Comparison of ENCODE assay signal across 9 mouse cellular contexts in genomic region chr15:98917091-98917490, GRCm38 (mm10). TPM values are rescaled to one million over a fixed set of nuclear protein-coding genes. Genes with fewer than 3 reads are reported as not detected.
DNase-seq lines count a peak whose midpoint lies in the region; ATAC-seq and TF ChIP-seq lines count a peak whose summit lies in the region.
"Had no signal": no experiment of that assay in that cellular context is flagged by ENCODE, and none has a peak within 500 bp of the region (broad histone marks: within the 10 kb centered on the region; RNA-seq: fewer than 3 reads in every experiment).

No protein-coding gene starts in this region.

- H3K4me1 ChIP-seq in megakaryocyte, embryonic 14.5 days, result peaks cover 37% of the 10 kb centered on the region
- no peaks in the 10 kb centered on the region for H3K4me1 ChIP-seq in cortical plate, adult 2 months (ENCODE audit: control insufficient read depth, insufficient read depth, low read length)
- H3K4me1 ChIP-seq in heart, embryonic 16.5 days (ENCODE audit: control insufficient read depth, insufficient read depth, low read length), result peaks cover 10% of the 10 kb centered on the region
- H3K4me1 ChIP-seq in lung, embryonic 14.5 days (ENCODE audit: insufficient read depth), result no peaks in the 10 kb centered on the region; the same call in 1 of the 2 replicates
- no peaks in the 10 kb centered on the region for H3K4me1 ChIP-seq in stomach, postnatal 0 days (replicated peaks; ENCODE audit: control insufficient read depth, insufficient read depth)

- no peak for TF ChIP-seq EP300 in stomach, postnatal 0 days (optimal IDR thresholded peaks at IDR 0.05)

- H3K4me2 ChIP-seq in heart, embryonic 16.5 days (ENCODE audit: low read depth, low read length), result peak overlapping the region; percentile 86
- H3K4me2 ChIP-seq in lung, embryonic 14.5 days, result peak overlapping the region; percentile 86
- H3K4me2 ChIP-seq in stomach, postnatal 0 days (replicated peaks; ENCODE audit: low read depth), result peak overlapping the region; percentile 79

- H3K4me3 ChIP-seq in megakaryocyte, embryonic 14.5 days (replicated peaks), result peak overlapping the region; percentile 100
- peak overlapping the region; percentile 74 for H3K4me3 ChIP-seq in cortical plate, adult 2 months (ENCODE audit: insufficient read depth, low read length)
- peak overlapping the region; percentile 95 for H3K4me3 ChIP-seq in heart, embryonic 16.5 days (ENCODE audit: low read length)
- peak overlapping the region; percentile 86 for H3K4me3 ChIP-seq in lung, embryonic 14.5 days (ENCODE audit: low read depth, low read length)
- H3K4me3 ChIP-seq in stomach, postnatal 0 days (ENCODE audit: low read depth, low read length), result peak overlapping the region; percentile 90

- H3K27ac ChIP-seq in cortical plate, adult 2 months (ENCODE audit: insufficient read depth, low read length), result no peak overlapping the region
- H3K27ac ChIP-seq in heart, embryonic 16.5 days (ENCODE audit: low read length), result peak overlapping the region; percentile 97
- H3K27ac ChIP-seq in lung, embryonic 14.5 days (ENCODE audit: low read depth), result peak overlapping the region; percentile 96
- peak overlapping the region; percentile 96 for H3K27ac ChIP-seq in stomach, postnatal 0 days (replicated peaks)

- peaks cover 24% of the 10 kb centered on the region for H3K36me3 ChIP-seq in megakaryocyte, embryonic 14.5 days (replicated peaks; ENCODE audit: low read length)
- H3K36me3 ChIP-seq in heart, embryonic 16.5 days (ENCODE audit: control insufficient read depth, insufficient read depth), result peaks cover 11% of the 10 kb centered on the region
- H3K36me3 ChIP-seq in lung, embryonic 14.5 days (ENCODE audit: insufficient read depth), result peaks cover 11% of the 10 kb centered on the region
- 0 out of 2 replicates have a peak, but pooled peaks cover 3% of the 10 kb centered on the region for H3K36me3 ChIP-seq in stomach, postnatal 0 days (ENCODE audit: control insufficient read depth, insufficient read depth, low read length)

- no peak for ATAC-seq in megakaryocyte, adult 5-6 weeks (ENCODE audit: poor library complexity, severe bottlenecking)
- ATAC-seq in heart, embryonic 16.5 days (replicated peaks; ENCODE audit: extremely low read depth, insufficient read depth, low FRiP score), result no peak
- no peak for ATAC-seq in lung, embryonic 14.5 days (ENCODE audit: insufficient read depth)
- ATAC-seq in stomach, postnatal 0 days (ENCODE audit: low FRiP score, low TSS enrichment), result no peak

- H3K9ac ChIP-seq in heart, embryonic 16.5 days (ENCODE audit: low read length), result peak overlapping the region; percentile 94
- H3K9ac ChIP-seq in lung, embryonic 14.5 days, result peak overlapping the region; percentile 79
- peak overlapping the region; percentile 85 for H3K9ac ChIP-seq in stomach, postnatal 0 days (ENCODE audit: low read length)

- under 1% methylated on average over 14 of the region's 14 CpGs for WGBS in heart, embryonic 16.5 days
- WGBS in lung, embryonic 14.5 days, result 1% methylated on average over 14 of the region's 14 CpGs
- WGBS in stomach, postnatal 0 days, result 0% methylated on average over 13 of the region's 14 CpGs

- no peak for TF ChIP-seq POLR2A in cortical plate, adult 2 months (IDR thresholded peaks at IDR 0.05; ENCODE audit: extremely low read depth, insufficient read depth, low read length)

- H3K9me3 ChIP-seq in megakaryocyte, embryonic 14.5 days, result no peaks in the 10 kb centered on the region; the same call in 1 of the 2 replicates
- H3K9me3 ChIP-seq in heart, embryonic 16.5 days (replicated peaks; ENCODE audit: control insufficient read depth, low read length), result no peaks in the 10 kb centered on the region
- no peaks in the 10 kb centered on the region for H3K9me3 ChIP-seq in lung, embryonic 14.5 days (ENCODE audit: low read depth, low read length)
- H3K9me3 ChIP-seq in stomach, postnatal 0 days (ENCODE audit: control insufficient read depth, low read length), result no peaks in the 10 kb centered on the region

- peaks cover 6% of the 10 kb centered on the region for H3K27me3 ChIP-seq in megakaryocyte, embryonic 14.5 days (replicated peaks)
- H3K27me3 ChIP-seq in heart, embryonic 16.5 days (ENCODE audit: control insufficient read depth, insufficient read depth, low read length), result no peaks in the 10 kb centered on the region
- H3K27me3 ChIP-seq in lung, embryonic 14.5 days (ENCODE audit: insufficient read depth, low read length), result no peaks in the 10 kb centered on the region
- no peaks in the 10 kb centered on the region for H3K27me3 ChIP-seq in stomach, postnatal 0 days (ENCODE audit: control insufficient read depth, insufficient read depth, low read length)

- TF ChIP-seq CTCF in cortical plate, adult 2 months (IDR thresholded peaks at IDR 0.05; ENCODE audit: extremely low read depth, insufficient read depth, low read length), result no peak
- TF ChIP-seq CTCF in lung, embryonic 14.5 days (IDR thresholded peaks at IDR 0.05; ENCODE audit: low read depth), result no peak
- TF ChIP-seq CTCF in stomach, postnatal 0 days (IDR thresholded peaks at IDR 0.05; ENCODE audit: low read depth), result no peak

- DNase-seq in lung, embryonic 14.5 days, result peak; percentile 63
- peak; percentile 54 for DNase-seq in stomach, postnatal 0 days (ENCODE audit: low spot score)
- no peak for DNase-seq in cerebellum, adult 9-11 months
- no peak for DNase-seq in c-Kit-positive CD71-positive TER-119-positive erythroid progenitor cells, embryonic 14.5 days (ENCODE audit: low spot score)

RNA-seq across cellular contexts. Expression of gene Lmbr1l, which starts 0.9 kb away (rescaled TPM):
- polyA plus RNA-seq in megakaryocyte, embryonic 14.5 days (2012; ENCODE audit: insufficient read depth, low replicate concordance), result 0.87 and 4.8 TPM in 2 replicates
- 10.7 and 11.1 TPM in 2 replicates for total RNA-seq in megakaryocyte, adult 5-6 weeks (2015)
- 11.1 and 28.8 TPM in 2 replicates for total RNA-seq in megakaryocyte, adult 5-6 weeks (2017)
- 24.7 and 27.1 TPM in 2 replicates for polyA plus RNA-seq in cortical plate, adult 2 months (2012; rRNA removed)
- polyA plus RNA-seq in heart, embryonic 16.5 days (2015; fragmentation: Nextera tagmentation; extraction: Ambion mirVana), result 13.3 and 13.9 TPM in 2 replicates
- polyA plus RNA-seq in lung, embryonic 14.5 days (2014; fragmentation: Nextera tagmentation; extraction: Ambion mirVana), result 4.5 and 5.5 TPM in 2 replicates
- polyA plus RNA-seq in stomach, postnatal 0 days (2015; fragmentation: Nextera tagmentation; extraction: Ambion mirVana), result 7.7 and 9.4 TPM in 2 replicates

RNA-seq across cellular contexts. Expression of gene Tuba1b, which starts 17.3 kb away (rescaled TPM):
- polyA plus RNA-seq in megakaryocyte, embryonic 14.5 days (2012; ENCODE audit: insufficient read depth, low replicate concordance), result 19.4 and 182 TPM in 2 replicates
- total RNA-seq in megakaryocyte, adult 5-6 weeks (2015), result 2,048 and 2,084 TPM in 2 replicates
- total RNA-seq in megakaryocyte, adult 5-6 weeks (2017), result 628 and 646 TPM in 2 replicates
- polyA plus RNA-seq in cortical plate, adult 2 months (2012; rRNA removed), result 1,160 and 1,231 TPM in 2 replicates
- 1,504 and 1,594 TPM in 2 replicates for polyA plus RNA-seq in heart, embryonic 16.5 days (2015; fragmentation: Nextera tagmentation; extraction: Ambion mirVana)
- polyA plus RNA-seq in lung, embryonic 14.5 days (2014; fragmentation: Nextera tagmentation; extraction: Ambion mirVana), result 2,161 and 2,216 TPM in 2 replicates
- 470 and 552 TPM in 2 replicates for polyA plus RNA-seq in stomach, postnatal 0 days (2015; fragmentation: Nextera tagmentation; extraction: Ambion mirVana)

RNA-seq across cellular contexts. Expression of gene Dhh, which starts 18.8 kb away (rescaled TPM):
- polyA plus RNA-seq in megakaryocyte, embryonic 14.5 days (2012; ENCODE audit: insufficient read depth, low replicate concordance), result not detected in 2 replicates
- total RNA-seq in megakaryocyte, adult 5-6 weeks (2015), result not detected in 2 replicates
- not detected in 2 replicates for total RNA-seq in megakaryocyte, adult 5-6 weeks (2017)
- 0.25 and 0.28 TPM in 2 replicates for polyA plus RNA-seq in cortical plate, adult 2 months (2012; rRNA removed)
- polyA plus RNA-seq in heart, embryonic 16.5 days (2015; fragmentation: Nextera tagmentation; extraction: Ambion mirVana), result 2.0 and 2.5 TPM in 2 replicates
- polyA plus RNA-seq in lung, embryonic 14.5 days (2014; fragmentation: Nextera tagmentation; extraction: Ambion mirVana), result 1.0 and 1.3 TPM in 2 replicates
- polyA plus RNA-seq in stomach, postnatal 0 days (2015; fragmentation: Nextera tagmentation; extraction: Ambion mirVana), result 0.89 and 1.1 TPM in 2 replicates

RNA-seq across cellular contexts. Expression of gene Rhebl1, which starts 22.8 kb away (rescaled TPM):
- polyA plus RNA-seq in megakaryocyte, embryonic 14.5 days (2012; ENCODE audit: insufficient read depth, low replicate concordance), result 0.19 TPM in 1 of 2 replicates, not detected in the other
- total RNA-seq in megakaryocyte, adult 5-6 weeks (2015), result 4.8 and 9.6 TPM in 2 replicates
- 3.4 and 10.2 TPM in 2 replicates for total RNA-seq in megakaryocyte, adult 5-6 weeks (2017)
- 18.3 and 19.9 TPM in 2 replicates for polyA plus RNA-seq in cortical plate, adult 2 months (2012; rRNA removed)
- 5.6 and 7.3 TPM in 2 replicates for polyA plus RNA-seq in heart, embryonic 16.5 days (2015; fragmentation: Nextera tagmentation; extraction: Ambion mirVana)
- polyA plus RNA-seq in lung, embryonic 14.5 days (2014; fragmentation: Nextera tagmentation; extraction: Ambion mirVana), result 8.5 and 9.5 TPM in 2 replicates
- 3.9 and 4.1 TPM in 2 replicates for polyA plus RNA-seq in stomach, postnatal 0 days (2015; fragmentation: Nextera tagmentation; extraction: Ambion mirVana)

RNA-seq across cellular contexts. Expression of gene Gm49450, which starts 36.3 kb away (rescaled TPM):
- 2.5 and 169 TPM in 2 replicates for polyA plus RNA-seq in megakaryocyte, embryonic 14.5 days (2012; ENCODE audit: insufficient read depth, low replicate concordance)
- 0.25 and 0.64 TPM in 2 replicates for total RNA-seq in megakaryocyte, adult 5-6 weeks (2015)
- total RNA-seq in megakaryocyte, adult 5-6 weeks (2017), result not detected in 2 replicates
- 0.35 and 0.55 TPM in 2 replicates for polyA plus RNA-seq in cortical plate, adult 2 months (2012; rRNA removed)
- polyA plus RNA-seq in heart, embryonic 16.5 days (2015; fragmentation: Nextera tagmentation; extraction: Ambion mirVana), result not detected in 2 replicates
- not detected in 2 replicates for polyA plus RNA-seq in lung, embryonic 14.5 days (2014; fragmentation: Nextera tagmentation; extraction: Ambion mirVana)
- polyA plus RNA-seq in stomach, postnatal 0 days (2015; fragmentation: Nextera tagmentation; extraction: Ambion mirVana), result not detected in 2 replicates
- total RNA-seq: gastrocnemius, postnatal 4 days had no signal

Comparison
In these comparisons a context has a peak if more than half of its experiments do, and no peak if none do; other contexts are left out.
1. DNase-seq: peak in lung, embryonic 14.5 days (single experiment) and stomach, postnatal 0 days (single experiment); none in cerebellum, adult 9-11 months (single experiment) and c-Kit-positive CD71-positive TER-119-positive erythroid progenitor cells, embryonic 14.5 days (single experiment).
2. Peak in every context shown above with its lines, with median percentiles within 50 percentile points of each other: H3K4me3 ChIP-seq, H3K4me2 ChIP-seq and H3K9ac ChIP-seq.